Mouse (Mus musculus) heart, embryonic 15.5 days (tissue): ENCODE results near the gene Zp2. TPM values are rescaled to one million over a fixed set of nuclear protein-coding genes. Genes with fewer than 3 reads are reported as not detected.

Experiments
- ATAC-seq: fragments of 200-750 bp; cut with Nextera tagmentation; replicated peaks from 2 replicates; pipeline ENCODE4 v1.8.0; 2017; ENCODE audit warnings: low read depth, moderate TSS enrichment; ENCODE audit not compliant: insufficient number of reproducible peaks, insufficient read depth, low FRiP score
- H3K27ac ChIP-seq: fragments of 300-500 bp; sonication (generic); 2 replicates; pipeline ENCODE4 v1.5.1; 2015; ENCODE audit warnings: mild to moderate bottlenecking, inconsistent platforms
- H3K27me3 ChIP-seq: fragments of 300-500 bp; sonication (generic); 2 replicates; pipeline ENCODE4 v1.6.1; 2015; ENCODE audit warnings: inconsistent platforms
- H3K36me3 ChIP-seq: fragments of 300-500 bp; sonication (generic); 2 replicates; pipeline ENCODE4 v1.6.1; 2015; ENCODE audit warnings: mild to moderate bottlenecking, inconsistent platforms
- H3K4me1 ChIP-seq: fragments of 300-500 bp; sonication (generic); replicated peaks from 2 replicates; pipeline ENCODE4 v1.6.1; 2015; ENCODE audit warnings: inconsistent platforms
- H3K4me2 ChIP-seq: fragments of 300-500 bp; sonication (generic); 2 replicates; pipeline ENCODE4 v1.6.1; 2015; ENCODE audit warnings: inconsistent platforms, mild to moderate bottlenecking, moderate library complexity
- H3K4me3 ChIP-seq: fragments of 300-500 bp; sonication (generic); 2 replicates; pipeline ENCODE4 v1.5.1; 2015; ENCODE audit warnings: mild to moderate bottlenecking, inconsistent platforms
- H3K9ac ChIP-seq: fragments of 300-500 bp; sonication (generic); 2 replicates; pipeline ENCODE4 v1.6.1; 2015; ENCODE audit warnings: mild to moderate bottlenecking, inconsistent platforms
- H3K9me3 ChIP-seq: fragments of 300-500 bp; sonication (generic); replicated peaks from 2 replicates; pipeline ENCODE4 v1.6.1; 2016; ENCODE audit warnings: inconsistent platforms
- WGBS: fragments of 180-500 bp; shearing (Covaris S2); methylation state at CpG from one replicate; pipeline ENCODE4 v1.1.7; 2015; ENCODE audit warnings: mixed read lengths; 5-methylcytosine and 5-hydroxymethylcytosine counted together
- polyA plus RNA-seq: library from polyadenylated mRNA; unstranded; fragments of >200 nt; fragmentation: Nextera tagmentation; extraction: Ambion mirVana; gene quantifications from 2 replicates; pipeline ENCODE4 v1.2.1, GENCODE M21; 2015

Gene Zp2
- polyA plus RNA-seq, 1 experiment from 2014 or later, result 0.14 TPM

DNA sequence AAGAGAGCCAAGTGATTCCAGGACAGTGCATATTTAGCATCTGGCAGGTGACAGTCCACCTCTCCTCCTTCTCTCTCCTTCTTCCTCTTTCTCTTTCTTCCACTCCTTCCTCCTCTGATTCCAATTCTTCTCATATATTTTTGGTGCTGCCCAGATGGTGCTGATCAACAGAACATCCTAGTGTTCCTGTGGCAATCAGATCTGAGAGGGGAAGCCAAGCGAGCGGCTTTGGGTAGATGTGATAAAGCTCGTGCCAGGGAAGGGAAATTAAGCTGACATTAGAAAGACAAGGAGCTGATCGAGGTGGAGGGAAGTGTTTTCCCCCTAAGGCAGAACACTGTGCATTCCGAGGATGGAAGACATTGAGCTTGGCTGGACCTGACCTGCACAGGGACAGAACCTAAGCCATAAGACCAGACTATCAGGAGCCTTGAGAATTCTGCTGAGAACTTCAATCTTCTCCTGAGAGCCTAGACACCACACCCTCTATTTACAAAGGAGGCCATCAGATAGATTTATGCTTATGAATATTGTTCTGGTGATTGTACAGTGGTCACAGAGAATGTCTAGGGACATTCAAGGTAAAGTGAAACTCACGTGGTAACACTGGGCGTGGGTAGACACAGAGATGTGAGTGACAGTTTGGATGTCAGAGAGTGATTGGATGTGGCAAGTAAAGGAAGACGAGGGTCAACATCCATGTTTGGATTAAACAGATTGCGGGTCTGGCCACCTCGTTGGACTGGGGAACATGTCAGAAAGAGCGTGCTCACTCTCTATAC, 29.8 kb upstream of the Zp2 start:
- no peak overlapping the region for H3K9ac ChIP-seq
- H3K4me3 ChIP-seq, result no peak overlapping the region
- no peaks in the 10 kb centered on the region for H3K27me3 ChIP-seq
- H3K27ac ChIP-seq, result no peak overlapping the region
- H3K4me1 ChIP-seq, result no peaks in the 10 kb centered on the region
- ATAC-seq, result no peak
- no peaks in the 10 kb centered on the region for H3K36me3 ChIP-seq
- H3K4me2 ChIP-seq, result no peak overlapping the region
- WGBS, result 75% methylated on average over 11 of the region's 11 CpGs
- H3K9me3 ChIP-seq, result no peaks in the 10 kb centered on the region

DNA sequence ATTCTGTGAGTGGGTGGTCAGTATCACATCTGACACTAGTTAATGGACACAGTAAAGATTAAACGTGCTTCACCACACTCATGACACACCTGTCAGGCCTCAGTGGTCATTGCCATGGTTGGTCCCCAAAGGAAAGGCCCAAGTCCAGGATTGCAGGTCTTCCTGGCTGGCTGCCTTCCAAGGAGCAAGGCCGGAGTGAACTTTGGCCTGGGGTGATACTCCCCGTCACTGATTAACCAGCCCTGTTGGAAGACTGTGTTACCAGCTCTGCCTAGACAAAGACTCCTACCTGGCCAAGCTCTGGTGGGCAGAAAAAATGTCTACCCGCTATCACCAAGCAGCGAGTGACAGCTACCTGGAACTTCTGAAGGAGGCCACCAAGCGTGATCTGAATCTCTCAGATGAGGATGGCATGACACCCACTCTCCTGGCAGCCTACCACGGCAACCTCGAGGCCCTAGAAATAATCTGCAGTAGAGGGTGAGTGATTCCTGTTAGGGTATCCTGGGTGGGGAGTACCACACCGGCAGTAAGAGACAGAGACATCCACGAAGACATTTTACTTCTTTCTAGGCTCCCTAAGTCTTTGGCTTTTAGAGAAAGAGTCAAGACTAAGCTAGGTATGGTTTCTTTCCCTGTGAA, 28.6 kb upstream of the Zp2 start, which contains the start of gene Anks4b:
Gene Anks4b, plus strand, starts transcription at position 256 of the 642 bp plus-strand sequence.
- Histone ChIP-seq H3K4me1 (no peaks in the 10 kb centered on the region), H3K27me3 (no peaks in the 10 kb centered on the region), H3K36me3 (no peaks in the 10 kb centered on the region), H3K27ac (no peak within 1 kb of the TSS), H3K9me3 (no peaks in the 10 kb centered on the region), H3K9ac (no peak within 1 kb of the TSS), H3K4me2 (no peak within 1 kb of the TSS), H3K4me3 (no peak within 1 kb of the TSS)
- WGBS, result 81% methylated on average over 10 of the region's 10 CpGs
- ATAC-seq, result no peak

DNA sequence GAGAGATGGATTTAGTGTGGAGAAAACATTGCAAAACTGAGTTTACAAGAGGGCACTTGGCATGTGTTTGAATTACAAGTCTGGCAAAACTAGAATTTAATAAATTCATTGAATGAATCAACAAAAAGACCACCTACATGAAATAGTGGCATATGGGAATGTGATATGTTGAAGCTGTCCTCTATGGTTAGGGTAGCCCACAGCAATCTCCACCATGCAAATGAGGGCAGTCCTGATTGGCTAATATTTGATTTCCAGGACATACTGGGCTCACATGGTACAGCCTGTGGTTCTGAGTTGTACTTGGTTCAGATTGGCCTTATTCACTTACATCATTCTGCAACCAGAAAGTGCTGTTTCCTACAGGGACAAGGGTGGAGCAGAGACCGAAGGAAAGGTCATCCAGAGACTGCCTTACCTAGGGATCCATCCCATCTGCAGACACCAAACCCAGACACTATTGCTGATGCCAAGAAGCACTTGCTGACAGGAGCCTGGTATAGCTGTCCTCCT, 27.2 kb upstream of the Zp2 start:
- H3K9ac ChIP-seq, result no peak overlapping the region
- no peak overlapping the region for H3K4me2 ChIP-seq
- H3K36me3 ChIP-seq, result no peaks in the 10 kb centered on the region
- H3K4me3 ChIP-seq, result no peak overlapping the region
- ATAC-seq, result no peak
- no peak overlapping the region for H3K27ac ChIP-seq
- no peaks in the 10 kb centered on the region for H3K9me3 ChIP-seq
- H3K4me1 ChIP-seq, result no peaks in the 10 kb centered on the region
- 78% methylated on average over 1 of the region's 1 CpGs for whole genome bisulfite sequencing
- no peaks in the 10 kb centered on the region for H3K27me3 ChIP-seq

DNA sequence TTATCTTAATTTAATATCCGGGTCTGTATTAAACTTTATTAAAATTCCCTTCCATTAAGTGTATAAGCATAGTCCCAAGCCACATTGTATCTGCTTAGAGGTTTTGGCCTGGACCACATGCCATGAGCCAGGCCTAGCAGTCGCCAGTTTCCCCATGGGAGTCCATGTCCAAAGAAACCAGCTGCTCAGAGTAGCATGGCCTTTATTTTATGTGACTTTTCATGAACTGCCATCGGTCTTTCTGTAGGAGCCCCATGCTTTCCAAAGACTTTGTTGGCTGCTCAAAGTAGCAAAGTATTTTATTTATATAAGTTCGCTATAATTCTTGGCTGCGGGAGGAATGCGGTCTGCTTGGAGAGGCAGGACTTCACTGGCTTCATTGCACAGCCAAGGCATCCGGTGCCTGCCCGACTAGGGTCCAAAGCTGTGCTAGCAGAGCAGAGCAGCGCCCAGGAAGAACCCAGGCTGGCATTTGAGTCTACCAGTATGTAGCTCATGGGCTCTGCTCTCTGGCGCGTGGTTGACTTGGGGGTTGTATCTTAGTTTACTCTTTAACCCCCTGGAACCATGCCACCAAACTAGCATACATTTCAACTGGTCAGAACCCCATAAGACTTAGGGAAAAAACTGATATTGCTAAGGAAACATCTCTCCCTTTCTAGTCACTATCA, 18.6 kb upstream of the Zp2 start:
- Histone ChIP-seq H3K27ac (no peak overlapping the region), H3K9me3 (no peaks in the 10 kb centered on the region), H3K36me3 (no peaks in the 10 kb centered on the region), H3K4me3 (no peak overlapping the region), H3K4me2 (no peak overlapping the region), H3K27me3 (no peaks in the 10 kb centered on the region), H3K9ac (no peak overlapping the region), H3K4me1 (no peaks in the 10 kb centered on the region)
- no peak for ATAC-seq
- whole genome bisulfite sequencing, result 80% methylated on average over 11 of the region's 11 CpGs

DNA sequence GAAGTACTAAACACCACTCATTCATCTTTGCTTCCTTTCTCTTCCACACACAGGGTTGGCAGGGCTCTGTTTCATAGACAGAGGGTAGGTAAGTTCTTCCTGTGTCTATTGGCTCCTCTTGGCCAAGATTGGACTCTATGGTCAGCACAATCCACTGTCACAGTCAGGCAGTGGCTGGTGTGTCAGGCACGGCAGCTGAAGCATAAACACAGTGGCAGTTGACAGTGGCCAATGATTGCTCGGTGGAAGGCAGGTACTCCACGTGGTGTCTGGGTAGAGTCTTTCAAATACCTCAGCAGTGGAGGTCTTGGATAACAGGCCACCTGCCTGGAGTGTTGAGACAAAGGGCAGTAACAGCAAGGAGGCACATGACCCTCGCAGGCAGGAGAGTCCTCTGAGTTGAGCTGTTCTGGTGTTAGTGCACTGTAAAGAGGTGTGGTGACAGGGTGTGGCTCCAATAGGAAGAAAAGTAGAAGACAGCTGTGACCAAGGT, 13.1 kb upstream of the Zp2 start:
- no peak for ATAC-seq
- Histone ChIP-seq H3K9me3 (no peaks in the 10 kb centered on the region), H3K4me1 (no peaks in the 10 kb centered on the region), H3K36me3 (no peaks in the 10 kb centered on the region; the same call in 1 of the 2 replicates), H3K27me3 (no peaks in the 10 kb centered on the region), H3K27ac (no peak overlapping the region), H3K9ac (no peak overlapping the region), H3K4me2 (no peak overlapping the region), H3K4me3 (no peak overlapping the region)
- WGBS, result 40% methylated on average over 4 of the region's 4 CpGs

DNA sequence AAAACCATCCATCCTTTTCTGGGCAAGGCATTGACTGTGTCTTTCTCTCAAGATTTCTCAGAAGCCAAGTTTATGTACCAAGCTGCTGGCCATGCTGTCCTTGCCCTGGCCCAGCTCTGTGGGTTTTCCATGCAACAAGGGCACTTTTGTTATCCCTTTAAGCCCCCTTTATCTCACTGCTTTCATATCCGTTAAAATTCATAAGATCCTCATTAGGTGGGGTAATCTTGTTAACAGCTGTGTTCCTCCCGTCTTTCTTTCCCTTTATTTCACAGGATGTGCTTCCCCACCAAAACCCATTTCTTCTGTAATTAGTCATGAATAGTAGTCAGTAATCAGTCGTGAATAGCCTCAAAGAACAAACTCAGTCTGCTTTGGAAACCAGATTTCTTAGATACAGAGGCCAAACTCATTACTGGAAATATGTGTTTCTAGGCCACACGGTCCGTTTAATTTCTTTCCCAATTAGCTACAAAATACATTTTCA, 12.5 kb upstream of the Zp2 start:
- no peak overlapping the region for H3K4me3 ChIP-seq
- no peak overlapping the region for H3K9ac ChIP-seq
- no peak for ATAC-seq
- no peak overlapping the region for H3K4me2 ChIP-seq
- H3K9me3 ChIP-seq, result no peaks in the 10 kb centered on the region
- WGBS, result 53% methylated on average over 5 of the region's 5 CpGs
- no peaks in the 10 kb centered on the region for H3K27me3 ChIP-seq
- H3K4me1 ChIP-seq, result no peaks in the 10 kb centered on the region
- H3K36me3 ChIP-seq, result no peaks in the 10 kb centered on the region; the same call in 1 of the 2 replicates
- no peak overlapping the region for H3K27ac ChIP-seq

DNA sequence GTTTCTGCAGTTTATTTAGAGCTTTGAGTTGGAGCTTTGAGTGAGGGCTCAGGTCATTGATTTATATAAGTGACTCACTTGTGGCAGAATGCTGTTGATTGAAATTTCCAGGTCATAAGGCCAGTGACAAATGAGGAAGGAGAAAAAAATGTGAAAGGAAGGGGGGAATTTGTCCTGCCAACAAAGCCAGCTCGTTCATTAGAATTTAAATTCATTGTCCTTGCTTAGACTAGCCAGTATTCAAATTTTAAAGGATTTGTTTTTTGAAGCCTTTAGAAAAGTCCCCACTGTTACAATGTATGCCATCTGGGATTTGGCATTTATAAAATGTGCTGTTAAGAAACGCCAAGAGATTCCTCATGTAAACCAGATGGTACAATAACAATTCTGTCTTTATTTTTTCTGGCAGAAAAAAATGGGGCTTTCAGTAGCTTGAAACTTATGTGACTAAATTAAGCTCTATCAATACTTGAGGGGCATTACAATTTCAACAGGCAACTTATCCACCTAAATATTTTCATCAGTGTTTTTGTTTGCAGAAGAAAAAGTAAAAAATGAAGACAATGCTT, 11.8 kb upstream of the Zp2 start:
- Histone ChIP-seq H3K27me3 (no peaks in the 10 kb centered on the region), H3K9me3 (no peaks in the 10 kb centered on the region), H3K36me3 (no peaks in the 10 kb centered on the region; the same call in 1 of the 2 replicates), H3K4me3 (no peak overlapping the region), H3K4me2 (no peak overlapping the region), H3K9ac (no peak overlapping the region), H3K4me1 (no peaks in the 10 kb centered on the region), H3K27ac (no peak overlapping the region)
- 44% methylated on average over 2 of the region's 2 CpGs for WGBS
- no peak for ATAC-seq

DNA sequence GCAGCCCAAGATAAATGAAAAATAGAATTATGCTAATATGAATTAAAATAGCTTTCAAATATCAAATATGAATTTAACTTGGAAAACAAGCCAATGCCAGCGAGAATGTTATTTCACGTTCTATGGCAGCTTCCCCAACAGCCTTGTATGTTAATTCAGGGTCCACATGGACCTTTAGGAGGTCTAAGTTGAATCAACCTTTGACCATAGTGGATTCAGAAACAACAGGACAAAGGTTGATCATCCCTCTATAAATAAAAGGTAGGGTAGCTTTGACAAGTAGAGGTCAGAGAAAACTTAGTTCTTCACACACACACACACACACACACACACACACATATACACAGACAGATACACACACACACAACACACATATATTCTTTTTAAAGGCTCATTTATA, 5.8 kb upstream of the Zp2 start:
- H3K4me3 ChIP-seq, result no peak overlapping the region

DNA sequence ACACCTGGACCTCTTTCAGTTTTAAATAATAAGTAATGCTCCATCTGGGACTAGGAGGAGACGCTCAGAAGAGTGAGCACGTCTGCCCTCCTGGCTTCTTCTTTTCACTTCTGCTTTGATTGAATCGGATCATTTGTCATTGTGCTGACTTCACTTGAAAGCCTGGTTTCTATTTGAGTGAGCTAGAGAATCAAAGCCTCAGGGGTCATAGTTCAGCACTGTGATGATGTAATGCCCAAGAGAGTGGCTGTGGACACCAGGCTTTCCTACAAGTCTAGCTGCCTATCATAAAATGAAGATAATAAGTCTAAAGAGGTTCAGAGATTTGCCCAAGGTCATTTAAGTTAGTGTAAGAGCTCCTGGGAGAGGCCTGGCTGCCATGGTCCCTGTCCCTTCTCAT, 5.2 kb upstream of the Zp2 start:
- Histone ChIP-seq H3K9me3 (no peaks in the 10 kb centered on the region), H3K27ac (no peak overlapping the region), H3K4me1 (no peaks in the 10 kb centered on the region), H3K4me3 (no peak overlapping the region), H3K4me2 (no peak overlapping the region), H3K36me3 (no peaks in the 10 kb centered on the region; the same call in 1 of the 2 replicates), H3K27me3 (no peaks in the 10 kb centered on the region), H3K9ac (no peak overlapping the region)
- ATAC-seq, result no peak
- 49% methylated on average over 3 of the region's 3 CpGs for WGBS

More for the DNA sequence above, 5.8 kb upstream of the Zp2 start:
- Histone ChIP-seq H3K9me3 (no peaks in the 10 kb centered on the region), H3K9ac (no peak overlapping the region), H3K27ac (no peak overlapping the region), H3K27me3 (no peaks in the 10 kb centered on the region), H3K4me2 (no peak overlapping the region), H3K36me3 (no peaks in the 10 kb centered on the region; the same call in 1 of the 2 replicates), H3K4me1 (no peaks in the 10 kb centered on the region)
- WGBS, result 74% methylated on average over 2 of the region's 2 CpGs
- ATAC-seq, result no peak

DNA sequence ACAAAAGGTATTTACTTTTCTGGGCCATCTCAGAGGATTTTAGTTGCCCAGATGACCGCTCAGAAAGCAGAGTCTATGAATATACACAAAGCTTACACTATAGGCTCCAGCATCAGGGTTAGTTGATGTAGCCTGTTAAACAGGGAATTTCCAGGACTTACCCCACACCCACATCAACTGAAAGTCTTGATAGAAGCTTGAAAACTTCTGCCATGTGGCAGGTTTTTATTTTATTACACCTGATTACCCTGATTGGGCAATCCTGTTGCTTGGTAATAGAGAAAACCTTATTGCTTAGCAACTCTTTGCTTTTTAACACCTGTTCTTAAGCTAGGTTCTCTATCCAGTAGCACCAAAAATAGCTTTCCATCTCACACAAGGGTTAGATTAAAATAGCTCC, 2.3 kb downstream of the Zp2 start:
- no peak overlapping the region for H3K4me3 ChIP-seq
- no peaks in the 10 kb centered on the region for H3K9me3 ChIP-seq
- no peaks in the 10 kb centered on the region for H3K4me1 ChIP-seq
- H3K4me2 ChIP-seq, result no peak overlapping the region
- H3K27me3 ChIP-seq, result no peaks in the 10 kb centered on the region
- WGBS, result 67% methylated on average over 1 of the region's 1 CpGs
- no peak for ATAC-seq
- H3K27ac ChIP-seq, result no peak overlapping the region
- H3K36me3 ChIP-seq, result no peaks in the 10 kb centered on the region
- no peak overlapping the region for H3K9ac ChIP-seq

DNA sequence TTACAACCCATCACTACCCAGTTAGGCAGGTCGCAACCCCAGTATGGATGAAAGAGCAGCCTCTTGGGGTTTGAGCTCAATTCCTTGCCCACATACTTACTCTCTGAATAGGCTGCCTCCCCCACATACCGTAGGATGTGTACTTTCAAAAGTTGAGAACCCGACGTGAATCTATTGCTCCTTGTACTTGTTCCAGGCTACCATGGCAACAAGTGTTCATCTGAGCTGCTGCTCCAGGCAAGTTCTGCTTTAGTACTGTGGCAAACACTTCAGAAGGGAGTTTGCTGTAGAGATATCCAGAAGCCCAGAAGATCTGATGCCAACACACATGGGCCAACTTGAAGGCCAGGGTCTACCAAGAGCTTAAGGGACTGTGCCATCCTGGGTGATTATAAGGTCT, 16.1 kb downstream of the Zp2 start:
- no peak for ATAC-seq
- no peak overlapping the region for H3K4me2 ChIP-seq
- no peak overlapping the region for H3K9ac ChIP-seq
- peaks cover 6% of the 10 kb centered on the region; the same call in 1 of the 2 replicates for H3K4me1 ChIP-seq
- no peaks in the 10 kb centered on the region for H3K27me3 ChIP-seq
- WGBS, result 66% methylated on average over 4 of the region's 4 CpGs
- H3K9me3 ChIP-seq, result no peaks in the 10 kb centered on the region
- no peak overlapping the region for H3K4me3 ChIP-seq
- no peak overlapping the region for H3K27ac ChIP-seq
- H3K36me3 ChIP-seq, result no peaks in the 10 kb centered on the region
